ENCODE assay signal across 11 mouse cellular contexts in the genomic region with DNA sequence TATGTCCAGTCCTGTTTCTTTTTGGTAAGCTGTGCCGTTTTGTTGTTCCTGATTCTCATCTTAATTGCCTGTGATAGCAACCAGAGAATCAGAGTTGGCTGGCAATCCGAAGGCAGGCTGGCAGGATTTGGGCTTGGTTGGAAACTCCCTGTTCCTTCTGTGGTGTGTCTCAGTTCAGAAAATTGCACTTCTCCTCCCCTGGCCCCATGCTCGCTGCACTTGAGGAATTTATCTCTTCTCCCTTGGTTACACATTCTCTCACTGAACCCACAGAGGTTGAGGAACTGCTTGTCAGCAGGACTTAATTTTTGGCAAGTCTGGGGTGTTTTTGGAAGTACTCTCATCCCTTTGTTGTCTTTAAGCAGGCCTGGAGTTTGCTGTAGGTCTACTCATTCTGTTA. TPM values are rescaled to one million over a fixed set of nuclear protein-coding genes. Genes with fewer than 3 reads are reported as not detected.
A peak's percentile ranks its signal among the peaks of the same experiment; 100 is the strongest.
DNase-seq lines count a peak whose midpoint lies in the region; ATAC-seq lines count a peak whose summit lies in the region.
"Had no signal": no experiment of that assay in that cellular context is flagged by ENCODE, and none has a peak within 500 bp of the region (broad histone marks: within the 10 kb centered on the region; RNA-seq: fewer than 3 reads in every experiment).

No protein-coding gene starts in this region.

- H3K27me3 ChIP-seq in heart, embryonic 12.5 days (replicated peaks), result no peaks in the 10 kb centered on the region
- H3K27me3 ChIP-seq in stomach, embryonic 14.5 days (ENCODE audit: control insufficient read depth, insufficient read depth, low read length), result no peaks in the 10 kb centered on the region
- H3K27me3 ChIP-seq: CH12.LX; neural tube, embryonic 13.5 days had no signal

- H3K9ac ChIP-seq in heart, embryonic 12.5 days, result no peak overlapping the region
- no peak overlapping the region for H3K9ac ChIP-seq in stomach, embryonic 14.5 days (replicated peaks; ENCODE audit: low read depth, low read length)
- H3K9ac ChIP-seq: neural tube, embryonic 13.5 days had no signal

- no peak overlapping the region for H3K27ac ChIP-seq in heart, embryonic 12.5 days (ENCODE audit: poor library complexity, severe bottlenecking)
- no peak overlapping the region for H3K27ac ChIP-seq in stomach, embryonic 14.5 days (ENCODE audit: low read length)
- H3K27ac ChIP-seq: neural tube, embryonic 13.5 days had no signal

- no peaks in the 10 kb centered on the region for H3K36me3 ChIP-seq in heart, embryonic 12.5 days
- H3K36me3 ChIP-seq in stomach, embryonic 14.5 days (ENCODE audit: control insufficient read depth, insufficient read depth, low read length), result no peaks in the 10 kb centered on the region
- H3K36me3 ChIP-seq: neural tube, embryonic 13.5 days had no signal

- WGBS in heart, embryonic 12.5 days, result 33% methylated on average over 3 of the region's 3 CpGs
- 47% methylated on average over 3 of the region's 3 CpGs for WGBS in stomach, embryonic 14.5 days

- H3K9me3 ChIP-seq in heart, embryonic 12.5 days (replicated peaks), result no peaks in the 10 kb centered on the region
- no peaks in the 10 kb centered on the region for H3K9me3 ChIP-seq in stomach, embryonic 14.5 days (ENCODE audit: control insufficient read depth, low read depth, low read length)
- H3K9me3 ChIP-seq: neural tube, embryonic 13.5 days had no signal

- no peak overlapping the region for H3K4me2 ChIP-seq in heart, embryonic 12.5 days
- no peak overlapping the region for H3K4me2 ChIP-seq in stomach, embryonic 14.5 days (replicated peaks; ENCODE audit: low read depth, low read length)
- H3K4me2 ChIP-seq: neural tube, embryonic 13.5 days had no signal

- no peak overlapping the region for H3K4me3 ChIP-seq in heart, embryonic 12.5 days
- H3K4me3 ChIP-seq in stomach, embryonic 14.5 days (ENCODE audit: low read depth, low read length), result no peak overlapping the region
- H3K4me3 ChIP-seq: neural tube, embryonic 13.5 days had no signal

- ATAC-seq in heart, embryonic 12.5 days (ENCODE audit: insufficient number of reproducible peaks, low FRiP score), result no peak
- peak; percentile 49; the same call in 1 of the 2 replicates for ATAC-seq in stomach, embryonic 14.5 days (ENCODE audit: insufficient number of reproducible peaks, insufficient read depth, low FRiP score, low read depth)

- peak; percentile 89 for DNase-seq in heart, adult 11 months
- DNase-seq in ovary, postnatal 36 days (ENCODE audit: low spot score), result peak; percentile 11
- no peak for DNase-seq in ovary, postnatal 14 days (ENCODE audit: low spot score)
- DNase-seq in kidney, adult 11 months, result peak; percentile 83
- DNase-seq in thymus, adult 18-20 months, result no peak
- no peak for DNase-seq in cerebellum, adult 9-10 months
- DNase-seq: embryo, embryonic 11 days had no signal

- no peaks in the 10 kb centered on the region for H3K4me1 ChIP-seq in heart, embryonic 12.5 days (replicated peaks)
- H3K4me1 ChIP-seq in stomach, embryonic 14.5 days (ENCODE audit: control insufficient read depth, insufficient read depth, low read length), result no peaks in the 10 kb centered on the region
- H3K4me1 ChIP-seq: neural tube, embryonic 13.5 days had no signal

RNA-seq across cellular contexts. Expression of gene Cldn1, which starts 29.3 kb away (rescaled TPM):
- polyA plus RNA-seq in heart, embryonic 12.5 days (2016; fragmentation: Nextera tagmentation; extraction: Ambion mirVana), result 1.2 and 1.5 TPM in 2 replicates
- polyA plus RNA-seq in stomach, embryonic 14.5 days (2014; fragmentation: Nextera tagmentation; extraction: Ambion mirVana), result 10.2 and 12.4 TPM in 2 replicates

Comparison
In these comparisons a context has a peak if more than half of its experiments do, and no peak if none do; other contexts are left out.
1. DNase-seq: peak in heart, adult 11 months (single experiment), ovary, postnatal 36 days (single experiment) and kidney, adult 11 months (single experiment); none in ovary, postnatal 14 days (single experiment), thymus, adult 18-20 months (0 of 2) and cerebellum, adult 9-10 months (single experiment).